Mouse (Mus musculus) left cerebral cortex, postnatal 4 days (tissue): ENCODE results near the gene Atp6v0d1. TPM values are rescaled to one million over a fixed set of nuclear protein-coding genes. Genes with fewer than 3 reads are reported as not detected.
"Not testable (repeated sequence)": the region's sequence is repeated elsewhere in the genome, so short reads cannot be mapped to it uniquely, and the experiment has no call there.

ENCODE experiments used
- DNase-seq: peaks from one replicate; pipeline ENCODE4 v3.0.0-alpha.2; 2022
- intact Hi-C: fragments of 180-260 bp; cut with DNase I; formaldehyde crosslinking; loops from one replicate; pipeline ENCODE4 v1.15.1; 2025
- total RNA-seq, 2 experiments: library from RNA; stranded (reverse); gene quantifications; 2 replicates each; pipeline ENCODE4 v1.2.3; 2021

The Atp6v0d1 gene
- total RNA-seq, 2 experiments from 2014 or later, result 255 to 260 TPM

DNA sequence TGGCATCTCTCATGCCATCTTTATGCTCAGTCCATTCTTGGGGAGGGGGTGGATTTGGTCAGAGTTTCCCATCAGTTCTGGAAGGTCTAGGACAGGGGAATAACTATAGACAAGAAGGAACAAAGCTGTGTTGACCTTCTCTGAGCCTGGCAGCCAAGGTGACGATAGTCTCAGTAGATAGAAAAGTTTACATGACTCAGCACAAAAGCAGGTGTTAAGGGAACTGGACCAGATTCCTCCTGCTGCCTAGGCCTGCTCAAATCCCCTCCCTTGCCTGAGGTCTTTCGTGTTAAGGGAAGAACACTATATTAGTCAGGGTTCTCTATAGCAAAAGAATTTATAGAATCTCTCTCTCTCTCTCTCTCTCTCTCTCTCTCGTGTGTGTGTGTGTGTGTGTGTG is 13.9 kb upstream of the Atp6v0d1 start:
- no peak for DNase-seq
- intact Hi-C loops, result no loop called here

DNA sequence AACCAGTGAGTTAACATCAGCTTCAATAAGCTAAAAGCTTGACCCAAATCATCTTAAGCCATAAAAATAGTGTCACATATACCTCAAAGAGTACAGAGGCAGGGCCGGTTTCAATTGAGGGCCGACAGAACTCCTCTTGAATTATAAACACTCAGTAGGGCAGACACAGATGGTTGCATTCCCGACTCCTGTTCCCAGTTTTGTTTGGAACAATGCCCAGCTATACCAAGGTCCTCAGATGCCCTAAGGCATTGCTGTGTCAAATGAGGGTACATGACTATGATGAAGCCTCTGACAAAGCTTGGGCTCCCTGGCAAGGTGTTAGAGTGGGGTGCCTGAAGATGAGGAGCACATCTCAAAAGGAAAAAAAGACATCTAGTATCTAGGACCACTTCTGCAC is 9.7 kb upstream of the Atp6v0d1 start:
- DNase-seq, result no peak
- intact Hi-C loops, result no loop called here

- intact Hi-C loops, result no loop called here
- DNase-seq, result no peak
Observed at GRCm38 (mm10) chr8:105574741-105575140, 8.9 kb upstream of the Atp6v0d1 start.

- intact Hi-C loops, result no loop called here
- DNase-seq, result peak; percentile 43
Observed at GRCm38 (mm10) chr8:105573427-105573826, 7.6 kb upstream of the Atp6v0d1 start.

DNA sequence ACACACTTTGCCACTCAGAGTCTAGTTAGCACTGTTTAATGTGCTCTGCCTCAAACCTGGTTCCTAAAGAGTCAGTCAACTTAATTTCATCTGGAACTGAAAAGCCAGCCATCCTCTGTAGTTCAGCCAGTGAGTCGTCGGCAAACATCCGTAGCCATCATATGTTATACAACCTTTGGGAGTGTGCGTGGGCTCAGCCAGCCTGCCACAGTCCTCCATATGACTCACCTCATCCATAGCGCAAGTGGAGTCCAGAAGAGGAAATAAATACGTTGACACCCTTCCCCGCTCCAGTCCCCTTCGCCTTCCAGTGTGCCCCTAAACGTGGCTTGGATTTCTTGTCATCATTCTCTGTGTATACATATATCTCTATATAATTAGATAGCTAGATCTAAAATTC is 6.0 kb upstream of the Atp6v0d1 start:
- no peak for DNase-seq
- intact Hi-C loops, result no loop called here

DNA sequence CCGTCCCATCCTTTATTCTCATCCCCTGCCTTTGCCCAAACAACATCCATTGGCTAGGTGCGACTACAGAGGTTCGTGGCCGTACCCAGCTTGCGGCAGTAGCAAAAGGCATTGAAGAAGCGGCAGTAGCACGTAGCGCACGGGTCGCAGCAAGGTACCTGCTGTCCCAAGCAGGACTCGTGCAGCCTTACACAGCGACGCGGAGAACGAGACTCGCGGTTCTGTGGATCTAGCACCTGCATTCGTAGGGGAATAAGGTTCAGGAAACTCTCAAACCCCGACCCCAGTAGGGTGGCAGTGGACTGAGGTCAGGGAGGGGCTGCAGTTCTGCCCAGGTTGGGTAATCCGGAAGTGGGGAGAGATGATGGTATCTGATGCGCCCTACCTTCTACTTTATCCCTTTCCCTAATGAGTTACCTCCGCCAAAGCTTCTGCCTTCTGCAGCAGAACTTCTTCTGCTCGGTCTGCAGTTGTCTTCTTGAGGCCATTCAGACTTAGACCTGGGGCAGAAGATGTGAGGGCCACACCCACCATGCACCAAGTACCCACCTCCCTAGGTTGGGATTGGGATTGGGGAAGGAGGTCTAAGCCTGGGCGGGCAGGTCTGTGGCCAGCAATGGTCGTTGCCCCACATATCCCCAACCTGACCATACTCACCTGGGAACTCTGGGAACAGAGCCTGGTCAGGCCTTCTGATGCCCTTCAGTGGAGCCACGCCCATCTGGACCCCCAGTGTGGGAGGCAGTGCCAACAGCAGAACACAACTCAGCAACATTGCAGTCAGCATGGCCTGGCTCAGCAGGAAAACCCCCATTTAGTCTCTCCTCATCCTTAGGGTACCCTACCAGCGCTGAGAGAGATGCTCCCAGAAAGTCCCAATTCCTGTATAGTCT is 1.1 kb upstream of the Atp6v0d1 start:
- no peak for DNase-seq
- intact Hi-C loops, result loop anchor here (5.0 kb wide), 1 partner anchor 40 kb away; the partner anchor contains the start of gene Ripor1

DNA sequence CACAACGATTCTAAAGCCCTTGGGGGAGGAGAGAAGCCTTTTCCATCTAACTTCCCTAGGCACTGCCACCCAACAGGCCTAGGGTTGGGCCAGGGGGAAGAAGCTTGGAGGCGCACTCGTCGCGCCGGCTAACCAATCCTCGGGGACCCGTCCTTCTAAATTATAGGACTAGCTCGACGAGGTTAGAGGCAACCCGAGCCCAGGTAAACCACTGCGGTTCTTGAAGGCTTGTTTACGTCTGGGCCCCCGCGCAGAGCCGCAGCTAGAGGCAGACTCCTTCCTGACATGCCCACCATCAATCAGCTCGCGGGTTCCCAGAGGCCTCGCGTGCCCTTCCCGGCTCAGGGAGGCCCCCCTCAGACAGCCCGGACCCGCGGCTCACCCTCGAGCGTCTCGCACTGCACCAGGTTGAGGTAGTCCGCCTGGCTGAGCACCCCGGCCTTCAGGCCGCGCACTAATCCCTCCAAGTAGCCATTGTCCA is 406 bp downstream of the Atp6v0d1 start:
- no peak for DNase-seq
- intact Hi-C loops, result loop anchor here (5.0 kb wide), 1 partner anchor 42 kb away; the partner anchor contains the start of gene Ripor1

- intact Hi-C loops, result loop anchor here (5.0 kb wide), 1 partner anchor 43 kb away; the partner anchor contains the start of gene Ripor1
- DNase-seq, result not testable (repeated sequence)
Observed at GRCm38 (mm10) chr8:105564573-105565229, 1.1 kb downstream of the Atp6v0d1 start.

GRCm38 (mm10) chr8:105563871-105564270 is 2.0 kb downstream of the Atp6v0d1 start:
- DNase-seq, result no peak
- intact Hi-C loops, result no loop called here

DNA sequence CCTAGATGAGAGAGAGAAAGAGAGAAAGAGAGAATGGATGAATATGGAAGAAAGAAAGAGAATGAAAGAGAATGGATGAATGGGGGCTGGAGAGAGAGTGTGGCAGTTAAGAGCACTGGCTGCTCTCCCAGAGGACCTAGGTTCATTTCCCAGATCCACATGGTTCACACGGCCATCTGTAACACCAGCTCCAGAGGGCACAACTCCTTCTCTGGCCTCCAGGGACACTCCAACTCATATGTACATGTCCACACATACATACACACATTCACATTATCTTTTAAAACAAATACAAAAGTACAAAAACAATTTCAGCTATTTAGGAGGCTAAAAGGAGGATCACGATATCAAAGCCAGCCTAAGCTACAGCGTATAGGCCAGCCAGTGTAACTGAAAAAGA is 3.0 kb downstream of the Atp6v0d1 start:
- intact Hi-C loops, result no loop called here
- no peak for DNase-seq

DNA sequence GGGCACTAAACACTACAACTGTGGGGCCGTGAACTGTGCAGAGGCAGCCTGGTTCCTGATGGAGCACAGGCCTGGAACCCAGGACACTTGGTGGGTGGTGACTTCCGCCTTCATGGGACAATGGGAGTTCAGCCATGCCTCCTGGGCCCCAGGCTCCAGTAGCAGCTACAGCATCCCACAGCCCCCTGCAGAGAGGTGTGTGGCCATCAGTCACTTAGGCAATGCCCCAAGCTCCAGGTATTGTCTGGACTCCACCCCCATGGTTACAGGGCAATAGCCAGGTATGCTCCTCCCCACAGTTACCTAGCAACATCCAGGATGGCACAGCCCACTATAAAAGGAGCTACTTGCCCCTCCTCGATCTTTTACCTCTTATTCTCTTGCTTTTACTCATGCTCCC is 10.6 kb downstream of the Atp6v0d1 start:
- intact Hi-C loops, result no loop called here
- DNase-seq, result no peak

DNA sequence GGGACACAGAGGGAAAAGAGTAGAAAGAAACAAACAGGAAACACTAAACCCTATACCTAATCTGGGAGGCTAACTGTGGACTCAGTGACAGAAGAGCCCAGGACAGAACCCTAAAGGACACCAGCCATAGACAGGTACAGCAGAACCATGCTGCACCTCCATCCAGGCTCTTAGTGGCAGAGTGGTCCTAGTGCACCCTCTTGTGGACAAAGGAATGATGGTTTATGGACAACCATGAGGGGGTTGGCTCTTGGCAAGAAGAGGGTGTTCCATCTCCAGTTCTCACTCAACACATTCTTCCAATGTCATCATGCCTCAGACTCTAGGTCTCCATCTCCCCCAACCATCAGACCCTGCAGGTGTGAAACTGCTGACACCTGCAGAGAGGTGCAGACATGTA is 11.8 kb downstream of the Atp6v0d1 start:
- intact Hi-C loops, result no loop called here
- peak; percentile 66 for DNase-seq

GRCm38 (mm10) chr8:105552824-105553223 is 13.0 kb downstream of the Atp6v0d1 start:
- no peak for DNase-seq
- intact Hi-C loops, result no loop called here

DNA sequence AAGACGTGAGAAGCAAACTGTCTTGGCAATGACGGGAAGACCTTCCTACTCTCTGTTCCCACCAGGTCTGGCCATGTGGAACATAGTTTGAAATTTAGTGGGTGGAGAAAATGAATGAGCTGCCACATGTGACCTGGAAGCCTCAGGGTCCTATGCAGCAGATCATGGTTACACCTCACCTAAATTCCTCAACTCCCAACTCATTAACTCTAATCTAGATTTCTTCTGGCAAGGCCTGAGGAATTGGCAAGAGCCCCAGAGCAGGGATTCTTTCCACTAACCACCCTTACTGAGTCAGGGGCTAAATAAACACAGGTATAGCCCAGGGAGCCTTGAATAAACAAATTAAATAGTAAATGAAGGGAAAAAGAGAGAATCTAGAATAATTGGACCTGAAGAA is 13.8 kb downstream of the Atp6v0d1 start:
- DNase-seq, result no peak
- intact Hi-C loops, result no loop called here

DNA sequence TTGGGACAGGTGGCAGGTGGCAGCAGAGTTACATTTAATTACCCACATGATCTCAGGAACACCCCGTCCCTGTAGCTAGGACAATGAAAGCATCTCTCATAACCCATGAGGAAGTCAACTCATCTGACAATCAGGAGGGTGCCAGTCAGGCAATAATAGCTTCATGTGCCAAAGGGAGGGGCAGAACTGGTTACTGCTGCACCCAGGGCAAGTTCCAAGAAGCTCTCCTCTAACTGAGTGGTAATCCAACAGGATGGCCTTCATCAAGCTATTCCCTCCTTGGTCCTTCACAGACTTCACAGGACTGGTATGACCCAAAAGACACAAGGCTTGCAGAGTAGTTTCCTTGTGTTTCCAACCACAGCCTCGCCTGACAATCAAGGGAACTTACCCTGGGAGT is 15.8 kb downstream of the Atp6v0d1 start:
- no peak for DNase-seq
- intact Hi-C loops, result no loop called here

DNA sequence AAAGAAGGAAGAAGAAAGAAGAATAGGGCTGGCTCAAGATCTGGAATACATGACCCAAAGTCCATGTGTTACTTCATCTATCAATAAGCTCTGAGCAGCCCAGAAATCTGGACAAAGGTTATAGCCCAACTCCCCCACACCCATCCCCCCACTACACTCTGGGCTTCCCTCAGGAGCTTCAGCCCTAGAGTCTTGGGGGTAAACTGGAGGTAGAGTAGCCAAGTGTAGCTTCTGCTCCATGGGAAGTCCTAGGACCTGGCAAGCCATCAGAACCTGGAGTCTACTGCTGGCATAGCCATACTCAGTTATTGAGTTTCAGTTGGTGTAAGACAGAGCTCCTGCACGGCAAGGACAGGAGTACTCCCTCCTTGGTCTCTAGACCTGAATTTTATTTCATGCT is 16.3 kb downstream of the Atp6v0d1 start:
- DNase-seq, result no peak
- intact Hi-C loops, result no loop called here

- intact Hi-C loops, result no loop called here
- no peak for DNase-seq
Observed at GRCm38 (mm10) chr8:105546384-105547350, 19.2 kb downstream of the Atp6v0d1 start.

- intact Hi-C loops, result no loop called here
- peak; percentile 48 for DNase-seq
Observed at GRCm38 (mm10) chr8:105545249-105545648, 20.6 kb downstream of the Atp6v0d1 start.

DNA sequence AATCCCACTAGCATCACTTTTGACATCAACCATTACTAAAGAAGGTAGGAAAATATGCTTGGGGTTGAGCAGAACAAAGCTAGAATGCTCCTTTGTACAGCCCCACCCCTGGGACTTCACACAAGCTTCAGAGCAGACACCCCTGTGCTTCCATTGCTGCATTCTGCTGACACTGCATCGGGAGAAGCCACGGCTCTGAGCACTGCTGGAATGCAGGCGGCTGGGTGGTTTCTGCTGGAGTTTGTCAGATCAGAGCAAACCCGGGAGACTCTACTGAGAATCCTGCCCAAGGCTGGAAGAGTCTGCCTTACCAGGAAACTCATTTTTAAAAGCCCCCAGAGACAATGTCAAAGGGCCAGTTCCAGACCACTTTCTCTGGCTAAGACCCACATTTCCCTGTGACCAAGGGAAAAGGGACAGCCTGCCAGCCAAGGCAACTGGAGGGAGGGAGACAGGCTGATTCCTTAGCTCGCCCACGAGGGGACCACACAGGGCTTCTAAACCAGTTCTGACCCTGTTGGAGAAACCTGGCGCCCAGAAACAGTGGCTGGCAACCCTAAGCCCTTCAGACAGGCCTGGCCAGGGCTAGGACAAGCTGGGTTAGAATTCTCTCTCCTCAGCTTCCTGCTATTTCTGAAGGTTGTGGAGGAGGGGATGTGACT is 21.2 kb downstream of the Atp6v0d1 start:
- intact Hi-C loops, result no loop called here
- peak; percentile 63 for DNase-seq

DNA sequence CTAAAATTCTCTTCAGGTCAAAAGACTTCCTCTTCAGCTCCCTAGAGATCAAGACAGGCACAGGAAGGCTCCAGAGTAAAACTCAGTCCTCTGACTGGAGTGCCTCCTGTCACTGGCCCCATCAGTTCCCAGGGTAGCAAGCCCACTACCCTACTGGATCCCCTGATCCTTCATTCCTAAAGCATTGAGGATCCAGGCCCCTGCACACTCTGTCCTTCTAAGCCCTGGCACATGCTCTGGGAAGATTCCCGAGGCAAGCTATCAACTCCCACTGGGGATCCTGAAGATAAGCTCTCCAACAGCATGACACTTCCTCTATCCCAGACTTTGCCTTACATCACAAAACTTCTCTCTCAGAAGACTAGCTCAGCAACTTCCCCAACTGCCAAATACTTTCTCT is 22.1 kb downstream of the Atp6v0d1 start:
- intact Hi-C loops, result no loop called here
- no peak for DNase-seq
